Mouse (Mus musculus): ENCODE measurements around the gene Tnrc6b. TPM values are rescaled to one million over a fixed set of nuclear protein-coding genes. Genes with fewer than 3 reads are reported as not detected.

The Tnrc6b gene
- total and polyA plus RNA-seq, 3 experiments = 14.2 to 146 (median 24.5) TPM

GRCm38 (mm10) chr15:80780154-80780751, 69.1 kb downstream of the Tnrc6b start:
- DNase-seq (ENCODE audit: low spot score) (no peak), ATAC-seq (ENCODE audit: extremely low read depth, insufficient number of reproducible peaks, low FRiP score, poor library complexity, severe bottlenecking) (no peak)
- no peak overlapping the region for H3K4me3 ChIP-seq (ENCODE audit: low read depth, low read length)
- no peak for TF ChIP-seq CTCF (IDR thresholded peaks at IDR 0.05; ENCODE audit: low read depth, low read length)
- TF ChIP-seq GATA1 (IDR thresholded peaks at IDR 0.05; ENCODE audit: borderline replicate concordance, low read length) = no peak
- TF ChIP-seq TAL1 (conservative IDR thresholded peaks at IDR 0.05; ENCODE audit: low read depth, low read length) = no peak
- no peak for TF ChIP-seq POLR2AphosphoS5 (IDR thresholded peaks at IDR 0.05; ENCODE audit: insufficient replicate concordance, low read depth, low read length)
- TF ChIP-seq GATA2 (IDR thresholded peaks at IDR 0.05; ENCODE audit: borderline replicate concordance, low read depth, low read length) = no peak
- H3K4me1 ChIP-seq (ENCODE audit: insufficient read depth, low read depth, low read length) = peaks cover 8% of the 10 kb centered on the region
- H3K36me3 ChIP-seq (replicated peaks) = peaks cover 5% of the 10 kb centered on the region
- no peaks in the 10 kb centered on the region for H3K27me3 ChIP-seq (ENCODE audit: insufficient read depth, low read length)
- H3K9me3 ChIP-seq (replicated peaks) = peaks cover 10% of the 10 kb centered on the region

GRCm38 (mm10) chr15:80781218-80781806, 70.2 kb downstream of the Tnrc6b start:
- peaks cover 8% of the 10 kb centered on the region for H3K4me1 ChIP-seq (ENCODE audit: insufficient read depth, low read depth, low read length)
- no peaks in the 10 kb centered on the region for H3K27me3 ChIP-seq (ENCODE audit: insufficient read depth, low read length)
- H3K9me3 ChIP-seq (replicated peaks) = peaks cover 10% of the 10 kb centered on the region
- DNase-seq (ENCODE audit: low spot score) (no peak), ATAC-seq (ENCODE audit: extremely low read depth, insufficient number of reproducible peaks, low FRiP score, poor library complexity, severe bottlenecking) (no peak)
- peaks cover 5% of the 10 kb centered on the region for H3K36me3 ChIP-seq (replicated peaks)
- H3K4me3 ChIP-seq (ENCODE audit: low read depth, low read length) = no peak overlapping the region
- TF ChIP-seq GATA1 (IDR thresholded peaks at IDR 0.05; ENCODE audit: borderline replicate concordance, low read length) (no peak), CTCF (IDR thresholded peaks at IDR 0.05; ENCODE audit: low read depth, low read length) (no peak), POLR2AphosphoS5 (IDR thresholded peaks at IDR 0.05; ENCODE audit: insufficient replicate concordance, low read depth, low read length) (no peak), TAL1 (conservative IDR thresholded peaks at IDR 0.05; ENCODE audit: low read depth, low read length) (no peak), GATA2 (IDR thresholded peaks at IDR 0.05; ENCODE audit: borderline replicate concordance, low read depth, low read length) (no peak)

GRCm38 (mm10) chr15:80784553-80784971, 73.4 kb downstream of the Tnrc6b start:
- H3K27me3 ChIP-seq (ENCODE audit: insufficient read depth, low read length) = no peaks in the 10 kb centered on the region
- H3K36me3 ChIP-seq (replicated peaks) = peaks cover 11% of the 10 kb centered on the region
- H3K9me3 ChIP-seq (replicated peaks) = no peaks in the 10 kb centered on the region
- TF ChIP-seq GATA1 (IDR thresholded peaks at IDR 0.05; ENCODE audit: borderline replicate concordance, low read length) = no peak
- no peak for TF ChIP-seq CTCF (IDR thresholded peaks at IDR 0.05; ENCODE audit: low read depth, low read length)
- no peak for TF ChIP-seq POLR2AphosphoS5 (IDR thresholded peaks at IDR 0.05; ENCODE audit: insufficient replicate concordance, low read depth, low read length)
- TF ChIP-seq GATA2 (IDR thresholded peaks at IDR 0.05; ENCODE audit: borderline replicate concordance, low read depth, low read length) = no peak
- no peak for TF ChIP-seq TAL1 (conservative IDR thresholded peaks at IDR 0.05; ENCODE audit: low read depth, low read length)
- no peak for DNase-seq (ENCODE audit: low spot score)
- peaks cover 8% of the 10 kb centered on the region for H3K4me1 ChIP-seq (ENCODE audit: insufficient read depth, low read depth, low read length)
- no peak overlapping the region for H3K4me3 ChIP-seq (ENCODE audit: low read depth, low read length)
- no peak for ATAC-seq (ENCODE audit: extremely low read depth, insufficient number of reproducible peaks, low FRiP score, poor library complexity, severe bottlenecking)

GRCm38 (mm10) chr15:80785699-80786098, 74.6 kb downstream of the Tnrc6b start:
- Histone ChIP-seq H3K27me3 (ENCODE audit: insufficient read depth, low read length) (no peaks in the 10 kb centered on the region), H3K36me3 (replicated peaks) (peaks cover 9% of the 10 kb centered on the region), H3K9me3 (replicated peaks) (no peaks in the 10 kb centered on the region), H3K4me3 (ENCODE audit: low read depth, low read length) (no peak overlapping the region), H3K4me1 (ENCODE audit: insufficient read depth, low read depth, low read length) (peaks cover 7% of the 10 kb centered on the region; the same call in 1 of the 2 replicates)
- no peak for ATAC-seq (ENCODE audit: extremely low read depth, insufficient number of reproducible peaks, low FRiP score, poor library complexity, severe bottlenecking)
- TF ChIP-seq CTCF (IDR thresholded peaks at IDR 0.05; ENCODE audit: low read depth, low read length) (no peak), GATA2 (IDR thresholded peaks at IDR 0.05; ENCODE audit: borderline replicate concordance, low read depth, low read length) (no peak), GATA1 (IDR thresholded peaks at IDR 0.05; ENCODE audit: borderline replicate concordance, low read length) (no peak), TAL1 (conservative IDR thresholded peaks at IDR 0.05; ENCODE audit: low read depth, low read length) (no peak), POLR2AphosphoS5 (IDR thresholded peaks at IDR 0.05; ENCODE audit: insufficient replicate concordance, low read depth, low read length) (no peak)
- DNase-seq (ENCODE audit: low spot score) = no peak

- DNase-seq (ENCODE audit: low spot score) (no peak), ATAC-seq (ENCODE audit: extremely low read depth, insufficient number of reproducible peaks, low FRiP score, poor library complexity, severe bottlenecking) (no peak)
- H3K4me1 ChIP-seq (ENCODE audit: insufficient read depth, low read depth, low read length) = peaks cover 5% of the 10 kb centered on the region; the same call in 1 of the 2 replicates
- peaks cover 12% of the 10 kb centered on the region for H3K36me3 ChIP-seq (replicated peaks)
- TF ChIP-seq TAL1 (conservative IDR thresholded peaks at IDR 0.05; ENCODE audit: low read depth, low read length) = no peak
- no peak for TF ChIP-seq CTCF (IDR thresholded peaks at IDR 0.05; ENCODE audit: low read depth, low read length)
- TF ChIP-seq GATA2 (IDR thresholded peaks at IDR 0.05; ENCODE audit: borderline replicate concordance, low read depth, low read length) = no peak
- no peak for TF ChIP-seq POLR2AphosphoS5 (IDR thresholded peaks at IDR 0.05; ENCODE audit: insufficient replicate concordance, low read depth, low read length)
- TF ChIP-seq GATA1 (IDR thresholded peaks at IDR 0.05; ENCODE audit: borderline replicate concordance, low read length) = no peak
- no peaks in the 10 kb centered on the region for H3K9me3 ChIP-seq (replicated peaks)
- no peaks in the 10 kb centered on the region for H3K27me3 ChIP-seq (ENCODE audit: insufficient read depth, low read length)
- H3K4me3 ChIP-seq (ENCODE audit: low read depth, low read length) = no peak overlapping the region
Observed at GRCm38 (mm10) chr15:80787746-80788145, 76.6 kb downstream of the Tnrc6b start.

- H3K9me3 ChIP-seq (replicated peaks) = no peaks in the 10 kb centered on the region
- H3K4me3 ChIP-seq (ENCODE audit: low read depth, low read length) = no peak overlapping the region
- no peaks in the 10 kb centered on the region for H3K27me3 ChIP-seq (ENCODE audit: insufficient read depth, low read length)
- H3K4me1 ChIP-seq (ENCODE audit: insufficient read depth, low read depth, low read length) = peaks cover 7% of the 10 kb centered on the region
- TF ChIP-seq TAL1 (conservative IDR thresholded peaks at IDR 0.05; ENCODE audit: low read depth, low read length) = no peak
- no peak for TF ChIP-seq CTCF (IDR thresholded peaks at IDR 0.05; ENCODE audit: low read depth, low read length)
- TF ChIP-seq POLR2AphosphoS5 (IDR thresholded peaks at IDR 0.05; ENCODE audit: insufficient replicate concordance, low read depth, low read length) = no peak
- TF ChIP-seq GATA2 (IDR thresholded peaks at IDR 0.05; ENCODE audit: borderline replicate concordance, low read depth, low read length) = no peak
- no peak for TF ChIP-seq GATA1 (IDR thresholded peaks at IDR 0.05; ENCODE audit: borderline replicate concordance, low read length)
- DNase-seq (ENCODE audit: low spot score) (no peak), ATAC-seq (ENCODE audit: extremely low read depth, insufficient number of reproducible peaks, low FRiP score, poor library complexity, severe bottlenecking) (no peak)
- H3K36me3 ChIP-seq (replicated peaks) = peaks cover 4% of the 10 kb centered on the region
Observed at GRCm38 (mm10) chr15:80792556-80792955, 81.4 kb downstream of the Tnrc6b start.
